Mouse (Mus musculus) CD4-positive helper T cell, adult 2 months (primary cell): Measurements from ENCODE around the gene Ccnq.

Experiments used
- DNase-seq: peaks from one replicate; pipeline ENCODE4 v3.0.0-alpha.2; 2012; ENCODE audit warnings: low read depth, missing footprints, low spot score

Gene Ccnq

GRCm38 (mm10) chr11:78750885-78751842, at the start of gene Ccnq:
Ccnq (minus strand) TSS chr11:78751729.
- peak; percentile 80 for DNase-seq

- DNase-seq: no peak
Observed at GRCm38 (mm10) chr11:78801094-78801493, 49.6 kb upstream of the Ccnq start.

GRCm38 (mm10) chr11:78796072-78796729, 44.7 kb upstream of the Ccnq start:
- no peak for DNase-seq

GRCm38 (mm10) chr11:78793116-78793515, 41.6 kb upstream of the Ccnq start:
- DNase-seq: peak; percentile 40

GRCm38 (mm10) chr11:78792465-78792864, 40.9 kb upstream of the Ccnq start:
- DNase-seq: peak; percentile 15

- DNase-seq: no peak
Observed at GRCm38 (mm10) chr11:78792055-78792454, 40.5 kb upstream of the Ccnq start.

- no peak for DNase-seq
Observed at GRCm38 (mm10) chr11:78791582-78791981, 40.1 kb upstream of the Ccnq start.

GRCm38 (mm10) chr11:78789370-78790060, 38.0 kb upstream of the Ccnq start:
- no peak for DNase-seq

- DNase-seq: no peak
Observed at GRCm38 (mm10) chr11:78786013-78786431, 34.5 kb upstream of the Ccnq start.

- no peak for DNase-seq
Observed at GRCm38 (mm10) chr11:78782791-78783347, 31.3 kb upstream of the Ccnq start.

GRCm38 (mm10) chr11:78782326-78782725, 30.8 kb upstream of the Ccnq start:
- DNase-seq: no peak

GRCm38 (mm10) chr11:78780571-78780970, 29.0 kb upstream of the Ccnq start:
- peak; percentile 40 for DNase-seq

- DNase-seq: peak; percentile 67
Observed at GRCm38 (mm10) chr11:78780002-78780401, 28.5 kb upstream of the Ccnq start.

GRCm38 (mm10) chr11:78777851-78778680, 26.5 kb upstream of the Ccnq start:
- no peak for DNase-seq

GRCm38 (mm10) chr11:78771751-78772283, 20.3 kb upstream of the Ccnq start:
- DNase-seq: peak; percentile 61

GRCm38 (mm10) chr11:78770436-78770835, 18.9 kb upstream of the Ccnq start:
- no peak for DNase-seq

- DNase-seq: no peak
Observed at GRCm38 (mm10) chr11:78768778-78769177, 17.2 kb upstream of the Ccnq start.

- DNase-seq: peak; percentile 73
Observed at GRCm38 (mm10) chr11:78766069-78766830, 14.7 kb upstream of the Ccnq start.

- DNase-seq: no peak
Observed at GRCm38 (mm10) chr11:78764820-78765219, 13.3 kb upstream of the Ccnq start.

- DNase-seq: no peak
Observed at GRCm38 (mm10) chr11:78764304-78764703, 12.8 kb upstream of the Ccnq start.
